Mouse (Mus musculus) brain, embryonic 18.5 days (tissue): Measurements from ENCODE around the gene Exoc2.

Source experiments
- DNase-seq: peaks from one replicate; pipeline ENCODE4 v3.0.0-alpha.2; 2012; ENCODE audit warnings: low read depth, low spot score

Gene Exoc2

GRCm38 (mm10) chr13:30777678-30778179 is 196.2 kb downstream of the Exoc2 start:
- DNase-seq, result no peak

- DNase-seq, result no peak
These were observed 197.9 kb downstream of the Exoc2 start for GRCm38 (mm10) chr13:30776021-30776420.

GRCm38 (mm10) chr13:30767477-30768127 is 206.3 kb downstream of the Exoc2 start:
- no peak for DNase-seq

GRCm38 (mm10) chr13:30766636-30767476 is 207.0 kb downstream of the Exoc2 start:
- no peak for DNase-seq

GRCm38 (mm10) chr13:30765906-30766305 is 208.0 kb downstream of the Exoc2 start:
- no peak for DNase-seq

GRCm38 (mm10) chr13:30764014-30764740 is 209.7 kb downstream of the Exoc2 start:
- DNase-seq, result no peak
